Mouse (Mus musculus): ENCODE data around the gene Kif1c. TPM values are rescaled to one million over a fixed set of nuclear protein-coding genes. Genes with fewer than 3 reads are reported as not detected.

Gene Kif1c
- total RNA-seq, 2 experiments from 2014 or later: 279 to 286 TPM

DNA sequence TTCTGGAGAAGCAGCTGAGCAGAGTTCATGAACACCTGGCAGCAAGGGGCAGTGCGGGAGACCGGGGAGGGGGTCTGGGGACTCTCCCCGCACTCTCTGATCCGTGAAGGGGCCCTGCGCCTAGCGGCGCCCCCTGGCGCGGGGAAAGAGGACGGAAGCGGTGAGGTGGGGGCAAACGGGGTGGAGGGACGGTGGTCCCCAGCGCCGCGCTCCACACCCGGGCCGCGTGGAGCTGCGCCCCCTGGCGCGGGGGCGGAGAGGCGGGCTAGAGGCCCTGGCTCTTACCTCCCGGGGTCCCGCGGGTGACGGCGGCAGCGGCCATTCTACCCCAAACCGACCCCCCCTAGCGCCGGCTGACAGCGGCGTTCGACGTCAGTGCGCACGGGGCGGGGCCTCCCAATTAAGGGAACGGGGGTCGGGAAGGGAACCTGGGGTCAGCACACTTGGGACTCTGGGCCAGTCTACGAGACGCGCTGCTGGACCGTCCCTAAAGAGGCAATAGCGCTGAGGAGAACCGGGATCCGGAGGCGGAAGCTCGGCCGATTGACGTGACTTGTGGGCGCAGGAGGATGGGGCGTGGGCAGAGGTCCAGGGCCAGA, 12.6 kb upstream of the Kif1c start, which contains the start of gene Camta2:
Gene Camta2, minus strand, starts transcription at position 505 of the 599 bp plus-strand sequence.
- peak; percentile 94 for DNase-seq
- intact Hi-C loops (cut with DNase I): loop anchor here (2.0 kb wide), 1 partner anchor 17 kb away; no protein-coding TSS in a partner anchor

DNA sequence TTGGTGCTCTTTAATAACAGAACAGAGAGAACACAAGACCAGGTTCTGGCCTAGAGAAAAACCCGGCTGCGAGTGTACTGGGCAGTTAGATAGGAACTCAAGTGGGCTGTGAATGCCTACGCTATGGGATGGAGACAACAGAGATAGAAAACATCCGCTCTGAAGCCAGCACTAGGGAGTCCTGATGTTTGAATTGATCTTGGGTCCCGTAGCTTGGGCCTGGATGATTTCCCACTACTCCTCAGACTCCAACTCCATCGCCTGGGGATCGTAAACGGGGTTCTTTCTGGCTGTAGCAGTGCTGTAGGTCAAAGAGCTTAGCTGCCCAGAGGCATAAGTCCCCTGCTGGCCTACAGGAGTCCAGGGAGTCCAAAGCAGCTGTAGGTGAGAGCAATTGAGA, 12.0 kb upstream of the Kif1c start:
- peak in 1 of 2 experiments; percentile 29 for DNase-seq
- intact Hi-C loops (cut with DNase I): no loop called here

- intact Hi-C loops (cut with DNase I): no loop called here
- no peak for DNase-seq
Observed at GRCm38 (mm10) chr11:70689578-70689977, 10.8 kb upstream of the Kif1c start.

DNA sequence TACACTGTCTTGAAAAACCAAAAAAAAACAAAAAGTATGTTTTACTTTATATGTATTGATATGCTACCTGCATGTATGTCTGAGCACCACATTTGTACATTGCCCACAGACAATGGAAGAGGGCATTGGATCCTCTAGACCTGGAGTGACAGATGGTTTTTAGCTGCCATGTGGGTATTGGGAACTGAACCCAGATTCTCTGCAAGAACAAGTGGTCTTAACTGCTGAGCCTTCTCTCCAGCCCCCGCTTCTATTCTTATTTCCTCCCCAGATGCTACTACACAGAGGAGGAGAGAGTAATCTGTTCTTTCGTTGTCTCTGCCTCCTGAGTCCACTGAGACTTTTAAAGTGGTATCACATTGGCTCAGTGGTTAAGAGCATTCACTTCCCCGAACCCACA, 6.8 kb upstream of the Kif1c start:
- intact Hi-C loops (cut with DNase I): no loop called here
- no peak for DNase-seq

DNA sequence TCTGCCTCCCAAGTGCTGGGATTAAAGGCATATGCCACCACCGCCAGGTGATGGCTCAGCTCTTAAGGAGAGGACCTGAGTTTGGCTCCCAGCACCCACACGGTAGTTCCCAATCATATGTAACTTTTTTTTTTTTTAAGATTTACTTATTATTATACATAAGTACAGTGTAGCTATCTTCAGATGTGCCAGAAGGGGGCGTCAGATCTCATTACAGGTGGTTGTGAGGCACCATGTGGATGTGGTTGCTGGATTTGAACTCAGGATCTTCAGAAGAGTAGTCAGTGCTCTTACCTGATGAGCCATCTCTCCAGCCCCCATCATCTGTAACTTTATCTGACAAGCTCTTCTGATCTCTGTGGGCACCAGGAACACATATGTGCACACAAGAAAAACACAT, 3.0 kb upstream of the Kif1c start:
- intact Hi-C loops (cut with DNase I): no loop called here
- no peak for DNase-seq

- no peak for DNase-seq
- intact Hi-C loops (cut with DNase I): no loop called here
Observed at GRCm38 (mm10) chr11:70699051-70699450, 1.3 kb upstream of the Kif1c start.

DNA sequence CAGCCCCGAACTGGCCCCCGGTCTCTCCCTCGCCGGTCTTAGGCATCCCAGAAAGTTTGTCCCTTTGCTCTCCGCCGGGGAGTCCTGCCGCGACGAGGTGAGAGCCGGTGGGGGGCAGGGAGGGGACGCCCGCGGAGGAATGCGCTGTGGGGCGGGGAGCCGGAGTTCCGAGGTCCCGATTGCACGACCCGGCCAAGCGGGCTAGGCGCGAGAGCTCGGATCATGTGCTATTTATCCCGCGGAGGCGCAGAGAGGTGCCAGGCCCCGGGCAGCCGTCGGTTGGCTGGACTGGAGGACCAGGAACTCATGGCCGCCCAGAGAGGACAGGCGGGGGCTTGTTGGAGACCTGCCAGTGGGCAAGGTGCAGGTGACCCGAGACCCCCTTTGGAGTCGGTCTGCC, 265 bp downstream of the Kif1c start:
- peak; percentile 86 to 87 for DNase-seq
- intact Hi-C loops (cut with DNase I): loop anchor here (1.0 to 5.0 kb wide), 3 partner anchors 31 to 57 kb away; partner anchors contain the start of genes Rnf167, Slc25a11 and Spag7

- peak; percentile 30 to 36 for DNase-seq
- intact Hi-C loops (cut with DNase I): loop anchor here (2.0 to 5.0 kb wide), 2 partner anchors 55 to 56 kb away; partner anchors contain the start of genes Rnf167 and Slc25a11
Observed at GRCm38 (mm10) chr11:70701221-70701955, 1.0 kb downstream of the Kif1c start.

DNA sequence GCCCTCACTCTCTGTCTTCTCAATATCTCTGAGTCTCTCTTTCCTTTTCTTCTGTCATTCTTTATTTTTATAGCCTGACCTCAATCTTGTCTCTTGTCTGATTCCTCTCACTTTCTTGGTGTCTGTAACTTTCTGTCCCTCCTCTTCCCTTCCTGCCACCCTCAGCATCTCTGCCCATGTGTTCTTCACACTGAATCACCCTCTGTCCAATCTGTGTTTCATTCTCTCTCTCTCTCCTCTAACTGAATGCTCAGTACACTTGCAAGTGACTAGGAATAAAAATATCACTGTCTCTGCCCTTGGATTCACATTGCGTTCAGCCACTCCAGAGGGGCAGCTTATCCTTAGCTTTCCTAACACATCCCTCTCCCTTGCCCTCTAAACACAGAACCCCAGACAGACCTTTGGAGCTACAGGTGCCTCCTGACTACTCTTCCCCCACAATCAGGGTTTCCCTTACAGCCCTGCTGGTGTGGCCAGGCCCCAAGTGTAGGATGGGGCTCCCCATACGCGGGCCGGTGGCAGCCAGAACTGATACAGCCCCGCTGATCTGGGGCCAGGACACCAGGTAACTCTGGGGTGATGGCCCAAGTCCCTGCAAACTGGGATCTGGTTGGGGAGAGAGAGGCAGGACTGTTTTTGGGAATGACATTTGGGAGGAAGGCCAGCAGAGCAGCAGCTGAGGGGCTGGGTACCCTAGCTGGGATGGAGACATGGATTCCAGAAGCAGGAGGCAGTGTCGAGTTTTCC, 1.8 kb downstream of the Kif1c start:
- peak; percentile 32 to 36 for DNase-seq
- intact Hi-C loops (cut with DNase I): loop anchor here (2.0 to 5.0 kb wide), 2 partner anchors 55 kb away; partner anchors contain the start of genes Rnf167 and Slc25a11

DNA sequence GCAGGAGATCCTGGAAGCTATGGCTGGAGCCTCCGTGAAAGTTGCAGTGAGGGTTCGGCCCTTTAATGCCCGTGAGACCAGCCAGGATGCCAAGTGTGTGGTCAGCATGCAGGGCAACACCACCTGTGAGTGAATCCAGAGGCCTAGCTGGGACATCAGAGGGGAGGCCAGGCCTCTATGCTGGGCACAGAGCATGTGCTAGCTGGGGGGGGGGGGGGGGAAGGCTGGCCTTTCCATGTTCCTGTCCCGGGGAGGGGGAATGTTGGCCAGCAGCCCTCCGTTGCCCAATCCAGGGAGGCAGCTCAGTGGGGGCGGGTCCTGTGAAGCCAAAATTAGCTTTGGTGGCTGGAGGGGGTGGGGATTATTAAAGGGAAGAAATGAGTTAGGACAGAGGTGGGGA, 2.4 kb downstream of the Kif1c start:
- intact Hi-C loops (cut with DNase I): loop anchor here (5.0 kb wide), 1 partner anchor 55 kb away; no protein-coding TSS in a partner anchor

DNA sequence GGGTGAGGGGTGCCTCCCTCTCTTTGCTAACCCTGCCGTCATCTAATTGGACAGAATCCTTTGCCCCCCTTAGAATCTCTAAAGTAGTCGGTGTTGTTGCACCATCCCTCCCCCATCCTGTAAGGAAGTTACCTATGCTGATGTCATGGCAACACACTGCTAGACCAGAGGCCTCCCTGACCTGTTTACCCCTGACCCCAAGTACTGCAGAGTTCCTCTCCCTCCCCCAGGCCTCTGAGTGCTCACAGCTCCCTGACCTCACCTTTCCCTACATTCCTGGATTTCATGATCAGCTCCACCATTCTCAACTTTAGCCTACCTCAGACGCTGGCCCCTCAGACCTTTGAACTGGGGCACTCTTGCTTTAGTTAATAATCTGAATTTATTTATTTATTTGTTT, 5.8 kb downstream of the Kif1c start:
- intact Hi-C loops (cut with DNase I): no loop called here
- DNase-seq: no peak

More for the DNA sequence above, 2.4 kb downstream of the Kif1c start:
- DNase-seq: peak; percentile 74 to 83

DNA sequence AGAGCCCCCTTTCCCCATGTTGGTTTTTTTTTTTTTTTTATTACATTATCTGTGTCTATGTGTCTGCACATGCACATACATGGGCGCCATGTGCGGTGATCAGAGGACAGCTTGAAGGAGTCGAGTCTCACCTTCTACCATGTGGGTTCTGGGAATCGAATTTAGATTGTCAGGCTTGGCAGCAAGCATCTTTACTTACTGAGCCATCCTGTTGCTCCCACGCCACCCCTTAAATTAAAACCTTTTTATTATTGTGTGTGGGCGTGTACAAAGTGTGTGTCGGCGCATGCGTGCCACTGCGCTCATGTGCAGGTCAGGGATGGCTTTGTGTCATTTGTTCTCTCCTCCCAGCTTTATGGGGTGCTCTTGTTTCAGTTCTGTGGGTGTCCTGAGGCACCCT, 10.7 kb downstream of the Kif1c start:
- intact Hi-C loops (cut with DNase I): no loop called here
- no peak for DNase-seq

DNA sequence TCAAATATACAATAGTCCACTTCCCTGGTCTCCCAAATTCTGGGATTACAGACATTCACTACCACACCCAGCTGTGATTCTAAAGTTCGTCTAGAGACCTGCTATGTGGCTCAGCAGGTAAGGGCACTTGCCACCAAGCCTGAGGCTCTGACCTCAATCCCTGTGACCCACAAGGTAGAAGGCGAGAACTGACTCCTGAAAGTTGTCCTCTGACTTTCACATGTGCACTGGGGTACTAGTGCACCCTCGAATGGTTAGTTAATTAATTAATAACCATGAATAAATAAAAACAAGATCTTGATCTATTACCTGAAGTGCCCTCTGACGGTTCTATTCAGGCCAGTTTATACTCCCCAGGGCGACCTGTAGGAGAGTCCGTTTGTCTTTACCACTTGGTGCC, 12.9 kb downstream of the Kif1c start:
- intact Hi-C loops (cut with DNase I): no loop called here
- DNase-seq: no peak

- no peak for DNase-seq
- intact Hi-C loops (cut with DNase I): no loop called here
Observed at GRCm38 (mm10) chr11:70715832-70716231, 15.5 kb downstream of the Kif1c start.

- DNase-seq: no peak
- intact Hi-C loops (cut with DNase I): no loop called here
Observed at GRCm38 (mm10) chr11:70718481-70718880, 18.1 kb downstream of the Kif1c start.

DNA sequence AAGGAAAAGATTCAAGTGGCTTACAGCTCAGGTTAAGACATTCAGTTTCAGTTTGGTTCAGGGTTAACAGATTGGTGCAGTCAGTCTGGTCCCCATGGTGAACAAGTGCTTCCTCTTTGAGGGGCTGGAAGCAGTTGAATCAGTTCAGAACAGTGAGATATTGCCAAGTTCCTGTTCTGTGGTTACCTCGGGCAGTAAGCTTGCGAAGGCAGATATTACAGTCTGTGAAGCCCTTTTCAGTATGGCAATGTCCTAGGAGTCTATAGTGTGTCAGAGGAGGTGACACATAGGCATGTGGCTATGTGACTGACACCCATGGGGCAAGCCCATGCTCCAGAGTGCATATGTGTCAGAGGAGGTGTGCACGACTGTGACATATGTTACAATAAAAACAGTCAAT, 20.2 kb downstream of the Kif1c start:
- intact Hi-C loops (cut with DNase I): no loop called here
- DNase-seq: no peak

- DNase-seq: peak; percentile 40 to 43
Observed at GRCm38 (mm10) chr11:70721072-70721471, 20.7 kb downstream of the Kif1c start.

DNA sequence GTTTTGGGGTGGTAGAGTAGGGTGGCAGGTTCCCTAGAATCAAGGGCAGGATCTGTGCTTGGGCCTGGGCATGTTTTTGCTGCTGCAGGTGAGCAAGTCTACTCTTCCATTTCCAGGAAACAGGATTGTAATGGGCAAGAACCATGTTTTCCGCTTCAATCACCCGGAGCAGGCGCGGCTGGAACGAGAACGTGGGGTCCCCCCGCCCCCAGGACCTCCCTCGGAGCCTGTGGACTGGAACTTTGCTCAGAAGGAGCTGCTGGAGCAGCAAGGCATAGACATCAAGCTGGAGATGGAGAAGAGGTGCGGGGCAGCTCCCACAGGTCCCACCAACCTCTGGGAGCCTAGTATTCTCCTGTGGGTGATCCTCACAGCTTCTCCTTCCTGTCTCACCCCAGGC, 24.4 kb downstream of the Kif1c start:
- no peak for DNase-seq
- intact Hi-C loops (cut with DNase I): no loop called here

More at GRCm38 (mm10) chr11:70721072-70721471, 20.7 kb downstream of the Kif1c start:
- intact Hi-C loops (cut with DNase I): no loop called here

DNA sequence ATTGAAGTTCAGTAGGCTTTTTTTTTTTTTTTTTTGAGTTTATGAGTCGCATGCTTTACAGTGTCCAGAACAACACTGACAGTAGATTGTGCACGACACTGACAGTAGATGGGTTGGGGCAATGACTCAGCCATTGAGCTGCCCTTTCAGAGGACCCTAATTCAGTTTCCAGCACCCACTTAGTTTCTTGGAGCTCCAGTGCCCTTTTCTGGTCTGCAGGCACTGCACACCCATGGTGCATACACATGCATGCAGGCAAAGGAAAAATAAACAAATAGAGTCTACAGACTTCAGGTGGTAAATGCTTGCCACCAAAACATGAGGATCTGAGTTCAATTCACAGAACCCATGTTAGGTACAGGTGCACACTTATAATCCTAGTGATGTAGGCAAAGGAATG, 26.2 kb downstream of the Kif1c start:
- no peak for DNase-seq
- intact Hi-C loops (cut with DNase I): no loop called here

DNA sequence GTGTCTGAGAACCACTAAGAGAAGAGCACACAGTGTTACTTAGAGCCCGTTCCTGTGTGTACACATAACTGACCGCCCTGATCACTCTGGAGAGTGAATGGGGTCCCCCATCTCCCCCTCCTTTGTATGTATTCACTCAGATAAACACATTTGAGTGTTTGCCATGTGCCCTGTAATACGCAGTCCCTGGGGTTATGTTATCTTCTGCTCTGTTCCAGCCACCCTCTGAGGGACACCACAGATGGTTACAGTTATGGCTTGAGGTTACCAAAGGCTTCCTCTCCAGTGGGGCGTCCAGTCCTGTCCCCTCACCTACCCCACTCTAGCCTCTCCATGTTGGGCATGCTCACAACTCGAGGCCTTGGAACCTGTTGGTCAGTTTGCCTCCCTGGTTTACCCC, 27.0 kb downstream of the Kif1c start:
- DNase-seq: no peak
- intact Hi-C loops (cut with DNase I): no loop called here

DNA sequence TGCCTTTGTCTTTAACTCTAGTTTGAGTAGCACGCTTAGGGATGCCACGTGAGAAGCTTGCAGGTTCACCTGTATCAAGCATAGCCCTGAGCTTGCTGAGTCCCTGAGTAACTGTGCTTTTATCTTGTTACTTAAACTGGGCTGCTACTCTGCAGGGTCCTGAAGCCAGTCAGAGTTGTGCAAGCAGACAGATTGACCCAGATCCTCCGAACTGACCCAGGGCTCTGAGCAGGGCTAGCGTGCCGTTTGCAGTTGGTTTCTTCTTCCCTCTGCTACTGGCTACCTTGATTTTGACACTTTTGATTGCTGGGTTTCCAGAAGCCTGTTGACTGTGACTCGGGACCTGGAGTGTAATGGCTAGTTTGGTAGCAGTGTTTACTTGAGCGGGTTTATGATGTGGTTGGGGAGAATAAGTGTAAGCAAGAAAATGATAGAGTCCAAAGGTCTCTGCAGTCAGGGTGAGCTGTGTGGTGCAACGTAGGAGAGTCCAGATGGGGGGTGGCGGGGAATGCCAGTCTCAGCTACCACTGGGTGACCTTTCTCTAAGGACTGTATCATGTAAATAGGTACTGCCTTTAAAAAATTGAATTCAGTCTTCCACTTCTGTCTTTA, 30.2 kb downstream of the Kif1c start:
- DNase-seq: no peak
- intact Hi-C loops (cut with DNase I): no loop called here
